Mouse (Mus musculus): ENCODE data around the gene Adtrp. TPM values are rescaled to one million over a fixed set of nuclear protein-coding genes. Genes with fewer than 3 reads are reported as not detected.

The Adtrp gene
- polyA plus RNA-seq, 1 experiment: not detected

DNA sequence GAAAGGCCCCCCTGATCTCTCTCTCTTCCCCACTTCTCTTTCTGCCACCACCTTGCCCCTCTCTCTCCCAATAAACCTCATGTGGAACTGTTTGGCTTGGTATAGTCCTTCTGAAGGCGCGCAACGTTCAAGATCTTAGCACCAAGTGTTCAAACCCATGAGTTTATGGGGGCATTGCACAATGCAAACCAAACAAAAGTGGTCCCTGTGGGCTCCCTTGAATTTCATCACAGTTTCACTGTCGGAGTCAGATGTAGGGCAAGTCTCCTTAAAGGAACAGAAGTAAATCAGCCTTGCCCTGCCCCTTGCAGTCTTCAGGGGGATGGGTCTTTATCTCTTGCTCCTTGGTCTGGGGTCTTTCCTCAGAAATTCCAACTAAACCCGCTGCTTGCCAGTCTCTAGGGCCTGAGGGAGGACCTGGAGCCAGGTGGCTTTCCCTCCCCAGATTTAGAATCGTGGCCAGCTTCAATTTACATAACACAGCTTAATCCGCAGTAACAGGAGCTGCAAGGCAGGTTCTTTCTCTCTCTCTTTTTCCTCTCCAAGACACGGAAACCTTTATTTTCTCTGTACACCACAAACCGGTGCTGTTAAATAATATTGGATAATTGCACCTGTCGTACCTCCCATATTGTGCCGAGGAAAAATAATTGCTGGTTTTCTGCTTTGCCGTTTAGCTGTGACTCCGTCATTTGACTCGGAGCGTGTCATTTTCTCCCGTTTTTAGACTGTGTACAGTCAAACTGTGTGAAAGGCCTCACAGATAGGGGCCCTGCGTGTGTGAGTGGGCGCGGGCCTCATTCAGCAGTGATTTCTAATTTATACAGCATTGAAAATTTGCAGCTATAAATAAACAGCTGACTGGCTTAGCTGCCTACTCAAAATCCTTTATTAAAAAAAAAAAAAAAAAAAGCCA lies 88.7 kb downstream of the Adtrp start:
- H3K79me3 ChIP-seq (ENCODE audit: low read depth): no peaks in the 10 kb centered on the region
- H3K36me3 ChIP-seq (ENCODE audit: control insufficient read depth, insufficient read depth): no peaks in the 10 kb centered on the region
- H3ac ChIP-seq (ENCODE audit: control insufficient read depth, insufficient read length, low read depth): no peak overlapping the region
- no peaks in the 10 kb centered on the region for H3K27me3 ChIP-seq (ENCODE audit: control insufficient read depth, insufficient read depth, insufficient read length)
- H3K4me3 ChIP-seq (ENCODE audit: insufficient read depth, poor library complexity, severe bottlenecking): no peak overlapping the region
- H3K79me2 ChIP-seq (ENCODE audit: control insufficient read depth, insufficient read depth): no peaks in the 10 kb centered on the region
- no peak for TF ChIP-seq CTCF (IDR thresholded peaks at IDR 0.05; ENCODE audit: control insufficient read depth, insufficient read depth, insufficient read length)
- TF ChIP-seq CEBPB (IDR thresholded peaks at IDR 0.05; ENCODE audit: low read depth): no peak
- no peak for TF ChIP-seq FOSL1 (IDR thresholded peaks at IDR 0.05; ENCODE audit: insufficient read depth, low read length, poor library complexity, severe bottlenecking)
- TF ChIP-seq MYOD1 (IDR thresholded peaks at IDR 0.05; ENCODE audit: control insufficient read depth, insufficient read length, low read depth): no peak
- TF ChIP-seq MYOG (IDR thresholded peaks at IDR 0.05; ENCODE audit: control insufficient read depth, extremely low read depth, insufficient read length): no peak
- TF ChIP-seq USF1 (IDR thresholded peaks at IDR 0.05; ENCODE audit: low read depth): no peak
- no peak for TF ChIP-seq MAX (IDR thresholded peaks at IDR 0.05)

DNA sequence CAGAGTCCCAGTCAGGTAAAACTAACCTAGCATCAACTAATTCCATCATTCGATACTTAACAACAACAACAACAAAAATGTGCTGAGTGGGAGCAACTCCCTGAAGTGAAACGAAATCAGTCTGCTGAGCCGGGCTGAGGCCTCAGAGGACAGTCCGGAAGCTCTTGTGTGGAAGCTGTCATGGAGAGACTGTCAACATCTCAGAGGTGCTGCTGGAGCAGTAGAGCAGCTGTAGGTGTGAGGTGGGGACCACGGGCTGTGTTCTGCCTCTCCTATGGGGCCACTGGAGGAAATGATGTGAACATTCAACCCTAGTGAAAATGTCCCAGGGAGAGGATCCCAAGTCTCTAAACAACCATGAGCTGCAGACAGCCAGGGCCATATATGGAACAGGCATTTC lies 94.4 kb downstream of the Adtrp start:
- no peaks in the 10 kb centered on the region for H3K27me3 ChIP-seq (ENCODE audit: control insufficient read depth, insufficient read depth, insufficient read length)
- H3K79me2 ChIP-seq (ENCODE audit: control insufficient read depth, insufficient read depth): no peaks in the 10 kb centered on the region
- no peak overlapping the region for H3K4me3 ChIP-seq (ENCODE audit: insufficient read depth, poor library complexity, severe bottlenecking)
- no peak overlapping the region for H3ac ChIP-seq (ENCODE audit: control insufficient read depth, insufficient read length, low read depth)
- H3K36me3 ChIP-seq (ENCODE audit: control insufficient read depth, insufficient read depth): no peaks in the 10 kb centered on the region
- H3K79me3 ChIP-seq (ENCODE audit: low read depth): no peaks in the 10 kb centered on the region
- TF ChIP-seq CTCF (IDR thresholded peaks at IDR 0.05; ENCODE audit: control insufficient read depth, insufficient read depth, insufficient read length) (no peak), MYOD1 (IDR thresholded peaks at IDR 0.05; ENCODE audit: control insufficient read depth, insufficient read length, low read depth) (no peak), MAX (IDR thresholded peaks at IDR 0.05) (no peak), FOSL1 (IDR thresholded peaks at IDR 0.05; ENCODE audit: insufficient read depth, low read length, poor library complexity, severe bottlenecking) (no peak), MYOG (IDR thresholded peaks at IDR 0.05; ENCODE audit: control insufficient read depth, extremely low read depth, insufficient read length) (no peak), USF1 (IDR thresholded peaks at IDR 0.05; ENCODE audit: low read depth) (no peak), CEBPB (IDR thresholded peaks at IDR 0.05; ENCODE audit: low read depth) (no peak)

DNA sequence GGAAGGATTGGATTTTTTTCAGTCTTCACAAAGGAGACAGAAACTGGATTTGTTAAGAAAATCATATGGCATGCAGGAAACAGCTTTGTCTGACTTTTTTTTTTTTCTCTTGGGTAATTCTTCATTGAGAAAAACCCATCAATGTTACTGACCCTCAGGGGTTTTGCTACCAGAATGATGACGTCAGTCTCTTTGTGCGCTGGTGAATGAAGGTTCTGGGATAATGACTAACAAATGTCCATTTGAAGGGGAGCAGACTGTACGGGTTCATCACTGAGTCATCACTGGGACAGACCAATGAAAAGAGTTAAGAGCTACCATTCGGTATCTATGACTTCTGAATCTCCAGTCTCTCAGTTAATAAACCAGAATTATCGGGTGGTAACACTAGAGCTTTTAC lies 97.0 kb downstream of the Adtrp start:
- H3ac ChIP-seq (ENCODE audit: control insufficient read depth, insufficient read length, low read depth): no peak overlapping the region
- no peaks in the 10 kb centered on the region for H3K79me2 ChIP-seq (ENCODE audit: control insufficient read depth, insufficient read depth)
- no peak for TF ChIP-seq CEBPB (IDR thresholded peaks at IDR 0.05; ENCODE audit: low read depth)
- TF ChIP-seq MAX (IDR thresholded peaks at IDR 0.05): no peak
- TF ChIP-seq USF1 (IDR thresholded peaks at IDR 0.05; ENCODE audit: low read depth): no peak
- no peak for TF ChIP-seq CTCF (IDR thresholded peaks at IDR 0.05; ENCODE audit: control insufficient read depth, insufficient read depth, insufficient read length)
- TF ChIP-seq FOSL1 (IDR thresholded peaks at IDR 0.05; ENCODE audit: insufficient read depth, low read length, poor library complexity, severe bottlenecking): no peak
- no peak for TF ChIP-seq MYOG (IDR thresholded peaks at IDR 0.05; ENCODE audit: control insufficient read depth, extremely low read depth, insufficient read length)
- TF ChIP-seq MYOD1 (IDR thresholded peaks at IDR 0.05; ENCODE audit: control insufficient read depth, insufficient read length, low read depth): no peak
- H3K4me3 ChIP-seq (ENCODE audit: insufficient read depth, poor library complexity, severe bottlenecking): no peak overlapping the region
- H3K27me3 ChIP-seq (ENCODE audit: control insufficient read depth, insufficient read depth, insufficient read length): no peaks in the 10 kb centered on the region
- H3K36me3 ChIP-seq (ENCODE audit: control insufficient read depth, insufficient read depth): no peaks in the 10 kb centered on the region
- no peaks in the 10 kb centered on the region for H3K79me3 ChIP-seq (ENCODE audit: low read depth)

DNA sequence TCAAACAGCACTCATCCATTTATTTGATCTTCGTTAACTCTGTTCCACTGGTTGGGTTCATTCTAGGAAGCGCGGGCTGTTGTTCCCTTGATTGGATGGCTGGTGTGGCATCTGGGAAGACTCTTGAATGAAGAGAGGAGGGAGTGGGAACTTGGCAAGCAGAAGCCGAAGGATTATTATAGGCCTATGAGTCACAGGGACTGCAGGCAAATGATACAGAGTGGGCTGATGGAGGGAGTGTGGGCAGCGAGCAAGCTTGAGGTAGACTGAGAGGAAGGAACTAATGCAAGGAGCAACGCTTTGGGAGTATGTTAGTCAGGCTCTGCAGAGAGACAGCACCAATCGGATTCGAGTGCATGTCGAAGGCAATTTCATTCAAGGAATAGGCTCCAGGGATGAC lies 98.6 kb downstream of the Adtrp start:
- TF ChIP-seq MAX (IDR thresholded peaks at IDR 0.05): no peak
- no peak for TF ChIP-seq MYOD1 (IDR thresholded peaks at IDR 0.05; ENCODE audit: control insufficient read depth, insufficient read length, low read depth)
- TF ChIP-seq CEBPB (IDR thresholded peaks at IDR 0.05; ENCODE audit: low read depth): no peak
- TF ChIP-seq FOSL1 (IDR thresholded peaks at IDR 0.05; ENCODE audit: insufficient read depth, low read length, poor library complexity, severe bottlenecking): no peak
- no peak overlapping the region for H3K4me3 ChIP-seq (ENCODE audit: insufficient read depth, poor library complexity, severe bottlenecking)
- H3K79me2 ChIP-seq (ENCODE audit: control insufficient read depth, insufficient read depth): no peaks in the 10 kb centered on the region
- H3K79me3 ChIP-seq (ENCODE audit: low read depth): no peaks in the 10 kb centered on the region
- H3ac ChIP-seq (ENCODE audit: control insufficient read depth, insufficient read length, low read depth): no peak overlapping the region
- no peaks in the 10 kb centered on the region for H3K27me3 ChIP-seq (ENCODE audit: control insufficient read depth, insufficient read depth, insufficient read length)
- H3K36me3 ChIP-seq (ENCODE audit: control insufficient read depth, insufficient read depth): no peaks in the 10 kb centered on the region

DNA sequence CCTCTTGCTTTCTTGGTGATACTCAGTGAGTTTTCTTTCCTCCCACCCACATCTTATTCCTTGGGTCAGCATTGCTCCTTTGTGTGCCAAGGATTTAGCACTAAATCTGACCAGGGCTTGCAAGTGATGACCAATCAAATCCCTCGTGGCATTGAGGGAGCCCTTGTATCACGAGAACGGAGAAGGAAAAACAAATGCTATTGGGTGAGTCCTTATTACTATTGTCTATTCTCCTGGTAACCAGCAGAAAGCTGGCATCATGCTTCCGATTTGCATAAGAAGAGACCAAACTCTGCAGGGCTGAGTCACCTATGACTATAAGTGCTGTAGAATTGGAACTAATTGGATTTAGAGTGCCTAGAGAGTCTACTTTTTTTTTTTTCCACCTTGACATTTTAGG lies 99.8 kb downstream of the Adtrp start:
- no peak overlapping the region for H3ac ChIP-seq (ENCODE audit: control insufficient read depth, insufficient read length, low read depth)
- no peaks in the 10 kb centered on the region for H3K36me3 ChIP-seq (ENCODE audit: control insufficient read depth, insufficient read depth)

More for the DNA sequence above, 99.8 kb downstream of the Adtrp start:
- no peak for TF ChIP-seq FOSL1 (IDR thresholded peaks at IDR 0.05; ENCODE audit: insufficient read depth, low read length, poor library complexity, severe bottlenecking)
- no peaks in the 10 kb centered on the region for H3K79me2 ChIP-seq (ENCODE audit: control insufficient read depth, insufficient read depth)
- no peaks in the 10 kb centered on the region for H3K27me3 ChIP-seq (ENCODE audit: control insufficient read depth, insufficient read depth, insufficient read length)
- no peaks in the 10 kb centered on the region for H3K79me3 ChIP-seq (ENCODE audit: low read depth)
- H3K4me3 ChIP-seq (ENCODE audit: insufficient read depth, poor library complexity, severe bottlenecking): no peak overlapping the region

Data from C2C12 (cell line).